ENCODE assay signal across 19 mouse cellular contexts in genomic region chr1:34331767-34332166, GRCm38 (mm10).
DNase-seq lines count a peak whose midpoint lies in the region; ATAC-seq and TF ChIP-seq lines count a peak whose summit lies in the region.
"Had no signal": no experiment of that assay in that cellular context is flagged by ENCODE, and none has a peak within 500 bp of the region (broad histone marks: within the 10 kb centered on the region; RNA-seq: fewer than 3 reads in every experiment).

No protein-coding gene starts in this region.

- no peak overlapping the region for H3K4me2 ChIP-seq in heart, embryonic 15.5 days
- H3K4me2 ChIP-seq: embryonic facial prominence, embryonic 13.5 days; heart, embryonic 12.5 days; liver, embryonic 13.5 days; midbrain, embryonic 13.5 days had no signal

- WGBS in heart, embryonic 15.5 days = 59% methylated on average over 3 of the region's 3 CpGs

- peaks cover 11% of the 10 kb centered on the region for H3K4me1 ChIP-seq in heart, embryonic 15.5 days (replicated peaks)
- H3K4me1 ChIP-seq: hindbrain, embryonic 10.5 days; liver, embryonic 13.5 days; midbrain, embryonic 13.5 days had no signal

- ATAC-seq in heart, embryonic 15.5 days (replicated peaks; ENCODE audit: insufficient number of reproducible peaks, insufficient read depth, low FRiP score, low read depth) = no peak
- ATAC-seq: activated CD4-positive, CD25-positive, alpha-beta regulatory T cell, adult 4 months; forebrain, postnatal 0 days; midbrain, embryonic 13.5 days; Patski had no signal

- peak overlapping the region; percentile 20; the same call in 1 of the 2 replicates for H3K27ac ChIP-seq in heart, embryonic 15.5 days
- no peak overlapping the region for H3K27ac ChIP-seq in left cerebral cortex, adult 2 months
- H3K27ac ChIP-seq: embryonic facial prominence, embryonic 13.5 days; hindbrain, embryonic 10.5 days; liver, embryonic 13.5 days; midbrain, embryonic 13.5 days had no signal

- intact Hi-C loops in heart, postnatal 25 days (cut with DNase I) = no loop called here
- intact Hi-C loops in left cerebral cortex, adult 2 months (cut with DNase I) = no loop called here

- no peaks in the 10 kb centered on the region for H3K27me3 ChIP-seq in heart, embryonic 15.5 days
- H3K27me3 ChIP-seq: embryonic facial prominence, embryonic 13.5 days; heart, embryonic 12.5 days; liver, embryonic 13.5 days; midbrain, embryonic 13.5 days had no signal

- no peak for DNase-seq in heart, postnatal 25 days (ENCODE audit: low spot score)
- DNase-seq in left cerebral cortex, adult 9 months (ENCODE audit: low spot score in 2 of 2) = peak; percentile 20 to 49
- DNase-seq in left cerebral cortex, adult 2 months (ENCODE audit: extremely low spot score in 1 of 2, low spot score in 2 of 2) = no peak
- peak; percentile 32 to 33 for DNase-seq in right cerebral cortex, adult 2 months (ENCODE audit: low spot score in 2 of 2)
- DNase-seq in right cerebral cortex, postnatal 14 days = no peak
- DNase-seq in adrenal gland, adult (ENCODE audit: inconsistent age in 2 of 2, low spot score in 1 of 2) = no peak
- DNase-seq: adrenal gland, postnatal 36 days; cerebellum, adult 9-10 months; forebrain, postnatal 0 days; kidney, adult 9 months; liver, embryonic 13.5 days; spleen, adult 18-20 months had no signal

- H3K9ac ChIP-seq in heart, embryonic 15.5 days = no peak overlapping the region
- H3K9ac ChIP-seq: embryonic facial prominence, embryonic 13.5 days; forebrain, postnatal 0 days; heart, embryonic 12.5 days; liver, embryonic 13.5 days; midbrain, embryonic 13.5 days had no signal

- H3K36me3 ChIP-seq in heart, embryonic 15.5 days = no peaks in the 10 kb centered on the region
- H3K36me3 ChIP-seq: embryonic facial prominence, embryonic 13.5 days; heart, embryonic 12.5 days; hindbrain, embryonic 10.5 days; liver, embryonic 13.5 days; midbrain, embryonic 13.5 days had no signal

- H3K4me3 ChIP-seq in heart, embryonic 15.5 days = no peak overlapping the region
- H3K4me3 ChIP-seq in left cerebral cortex, adult 2 months = no peak overlapping the region
- H3K4me3 ChIP-seq: embryonic facial prominence, embryonic 13.5 days; heart, embryonic 12.5 days; hindbrain, embryonic 10.5 days; liver, embryonic 13.5 days; midbrain, embryonic 13.5 days had no signal

- TF ChIP-seq CTCF in left cerebral cortex, adult 2 months (IDR thresholded peaks at IDR 0.05) = no peak

- H3K9me3 ChIP-seq in heart, embryonic 15.5 days (replicated peaks) = no peaks in the 10 kb centered on the region
- H3K9me3 ChIP-seq: embryonic facial prominence, embryonic 13.5 days; heart, embryonic 12.5 days; hindbrain, embryonic 10.5 days; liver, embryonic 13.5 days; midbrain, embryonic 13.5 days had no signal

Comparison
In these comparisons a context has a peak if more than half of its experiments do, and no peak if none do; other contexts are left out.
1. DNase-seq: peak in left cerebral cortex, adult 9 months (2 of 2) and right cerebral cortex, adult 2 months (2 of 2); none in heart, postnatal 25 days (single experiment), left cerebral cortex, adult 2 months (0 of 2), right cerebral cortex, postnatal 14 days (single experiment) and adrenal gland, adult (0 of 2).